Mouse (Mus musculus): ENCODE results near the gene Pip5kl1.

The Pip5kl1 gene

DNA sequence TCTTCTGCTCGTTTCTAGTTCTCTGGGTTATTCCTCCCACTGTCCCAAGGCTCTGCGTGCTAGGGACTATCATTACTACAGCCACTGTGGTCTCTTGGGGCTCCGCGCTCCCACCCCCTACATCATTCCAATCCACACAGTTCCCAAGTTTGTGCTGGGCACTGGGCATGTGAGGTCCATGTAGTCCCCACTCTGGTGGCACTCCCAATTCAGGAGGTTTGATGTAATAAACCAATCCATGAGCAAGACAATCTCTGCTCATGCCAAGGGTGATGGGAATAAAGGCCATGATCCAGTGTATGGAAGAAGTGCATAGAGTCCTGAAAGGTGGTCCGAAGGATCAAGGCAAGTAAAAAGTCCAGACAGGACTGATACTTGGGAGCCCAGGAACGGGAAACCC lies at the start of gene Pip5kl1:
Pip5kl1 (plus strand) TSS at position 301 of the 400 bp plus-strand sequence.
- DNase-seq (ENCODE audit: low read depth in 1 of 2, low spot score in 2 of 2) = no peak

DNA sequence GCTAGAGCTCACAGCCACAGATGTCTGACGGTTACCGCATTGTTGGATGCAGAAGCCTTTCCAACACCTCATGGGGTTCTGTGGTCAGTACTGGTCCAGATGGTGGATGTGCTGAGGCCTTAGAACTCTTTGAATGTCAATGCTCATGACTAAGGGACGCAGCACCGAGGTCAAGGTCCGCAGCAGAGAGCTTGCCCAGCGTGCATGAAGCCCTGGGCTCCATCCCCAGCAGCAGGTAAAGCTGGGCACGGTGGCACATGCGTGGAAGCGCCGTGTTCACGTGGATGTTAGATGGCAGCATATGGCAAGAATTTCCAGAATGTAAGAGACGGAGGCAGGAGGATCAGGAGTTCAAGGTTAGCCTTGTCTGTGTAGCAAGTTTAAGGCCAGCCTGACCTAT lies 48.8 kb upstream of the Pip5kl1 start:
- no peak for DNase-seq (ENCODE audit: low read depth in 1 of 2, low spot score in 2 of 2)

DNA sequence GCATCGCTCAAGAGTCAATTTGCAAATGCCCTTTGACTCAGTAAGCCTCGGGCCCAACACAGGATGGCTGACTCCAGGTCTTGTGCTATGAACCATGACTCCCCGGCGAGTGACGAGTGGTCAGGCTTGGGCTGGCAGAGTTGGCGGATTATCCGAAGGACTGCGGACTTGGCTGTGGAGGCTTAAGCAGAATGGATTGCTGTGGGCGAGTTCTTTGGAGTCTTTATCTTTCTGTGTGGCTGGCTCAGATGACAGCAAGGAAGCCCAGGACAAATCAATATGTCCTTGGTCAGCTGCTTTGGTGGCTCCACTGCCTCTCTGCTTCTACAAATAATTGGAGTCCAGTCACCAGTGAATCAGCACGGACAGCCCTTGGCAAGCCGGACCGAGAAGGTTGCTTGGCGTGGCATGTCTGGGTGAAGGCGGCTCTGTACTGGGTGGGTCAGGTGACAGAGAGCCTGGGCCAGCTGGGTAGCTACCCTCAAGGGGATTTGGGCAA lies 47.1 kb upstream of the Pip5kl1 start:
- no peak for DNase-seq (ENCODE audit: low read depth in 1 of 2, low spot score in 2 of 2)

DNA sequence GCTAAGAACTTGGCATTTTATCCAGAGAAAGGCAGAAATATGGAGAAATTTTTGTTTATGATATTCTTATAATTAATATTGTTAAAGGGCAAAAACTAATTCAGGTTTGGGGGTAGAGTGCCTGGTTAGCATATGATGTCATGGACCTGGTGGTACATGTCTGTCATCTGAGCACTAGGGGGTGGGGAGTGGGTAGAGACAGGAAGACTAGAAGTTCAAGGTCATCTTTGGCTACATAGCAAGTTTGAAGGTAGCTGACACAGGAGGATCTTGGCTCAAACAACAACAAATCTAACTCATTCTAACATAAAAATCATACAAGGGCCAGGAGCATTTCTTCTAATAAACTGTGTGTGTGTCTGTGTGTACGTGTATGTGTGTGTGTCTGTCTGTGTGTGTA lies 46.3 kb upstream of the Pip5kl1 start:
- no peak for DNase-seq (ENCODE audit: low read depth in 1 of 2, low spot score in 2 of 2)

DNA sequence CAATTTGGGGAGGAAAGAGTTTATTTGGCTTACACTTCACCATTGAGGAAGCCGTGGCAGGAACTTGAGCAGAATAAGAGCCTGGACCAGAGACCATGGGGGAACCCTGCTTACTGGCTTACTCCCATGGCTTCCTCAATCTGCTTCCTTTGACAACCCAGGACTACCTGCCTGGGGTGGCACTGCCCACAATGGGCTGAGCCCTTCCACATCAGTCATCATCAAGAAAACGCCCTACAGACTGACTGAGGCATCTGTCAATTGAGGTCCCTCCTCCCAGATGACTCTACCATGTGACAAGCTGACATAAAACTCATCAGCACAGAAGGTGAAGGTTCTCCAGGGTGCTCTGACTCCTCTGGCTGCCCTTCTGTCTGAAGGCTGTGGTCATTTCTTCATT lies 44.1 kb upstream of the Pip5kl1 start:
- no peak for DNase-seq (ENCODE audit: low read depth in 1 of 2, low spot score in 2 of 2)

DNA sequence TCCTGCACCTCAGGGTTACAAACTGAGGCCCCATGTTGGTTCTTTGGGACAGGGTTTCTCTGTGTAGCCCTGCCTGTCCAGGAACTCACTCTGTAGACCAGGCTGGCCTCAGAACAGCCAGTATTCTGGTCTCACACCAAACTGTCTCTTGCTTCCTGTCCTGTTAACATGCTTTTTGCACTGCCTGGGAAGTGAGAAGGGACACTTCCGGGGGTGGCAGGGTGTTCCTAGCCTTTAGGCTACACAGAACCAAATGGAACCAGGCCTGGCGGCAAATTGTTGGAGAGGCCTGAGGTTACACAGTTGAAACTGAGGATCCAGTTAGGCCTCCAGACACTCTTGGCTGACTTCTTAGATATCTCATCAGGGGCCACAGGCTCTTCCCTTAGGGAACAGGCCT lies 41.4 kb upstream of the Pip5kl1 start:
- DNase-seq (ENCODE audit: low read depth in 1 of 2, low spot score in 2 of 2) = no peak

DNA sequence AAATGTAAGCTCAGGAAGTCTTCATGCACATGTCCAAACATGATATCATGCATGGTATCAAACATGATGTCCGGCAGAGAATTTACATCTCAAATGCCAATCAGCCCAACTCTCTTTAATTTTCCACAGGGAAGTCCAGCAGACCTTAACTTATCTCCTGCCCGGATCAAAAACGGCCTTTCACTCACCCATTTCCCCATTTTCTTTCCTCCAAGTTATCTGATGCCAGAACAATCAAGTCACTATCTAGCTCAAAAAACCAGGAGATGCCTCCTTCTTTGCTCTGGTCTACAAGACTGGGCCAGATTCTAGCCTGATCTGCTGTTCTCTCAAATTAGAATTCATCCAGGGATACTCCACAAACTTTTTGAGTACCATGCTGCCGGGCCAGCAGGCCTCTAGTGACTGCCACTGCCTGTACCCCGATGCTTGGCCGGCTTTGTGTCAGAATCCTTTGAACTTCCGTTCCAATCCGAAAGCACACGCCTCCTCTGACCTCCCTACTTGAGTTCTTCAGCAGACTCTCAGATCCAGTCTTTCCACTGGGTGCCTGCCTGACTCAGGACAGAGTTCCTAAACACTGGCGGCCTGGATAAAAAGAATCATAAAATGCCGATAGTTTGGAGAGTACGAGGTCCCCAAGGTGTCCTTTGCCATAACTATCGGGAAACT lies 40.4 kb upstream of the Pip5kl1 start:
- peak in 1 of 2 experiments; percentile 18 for DNase-seq (ENCODE audit: low read depth in 1 of 2, low spot score in 2 of 2)

DNA sequence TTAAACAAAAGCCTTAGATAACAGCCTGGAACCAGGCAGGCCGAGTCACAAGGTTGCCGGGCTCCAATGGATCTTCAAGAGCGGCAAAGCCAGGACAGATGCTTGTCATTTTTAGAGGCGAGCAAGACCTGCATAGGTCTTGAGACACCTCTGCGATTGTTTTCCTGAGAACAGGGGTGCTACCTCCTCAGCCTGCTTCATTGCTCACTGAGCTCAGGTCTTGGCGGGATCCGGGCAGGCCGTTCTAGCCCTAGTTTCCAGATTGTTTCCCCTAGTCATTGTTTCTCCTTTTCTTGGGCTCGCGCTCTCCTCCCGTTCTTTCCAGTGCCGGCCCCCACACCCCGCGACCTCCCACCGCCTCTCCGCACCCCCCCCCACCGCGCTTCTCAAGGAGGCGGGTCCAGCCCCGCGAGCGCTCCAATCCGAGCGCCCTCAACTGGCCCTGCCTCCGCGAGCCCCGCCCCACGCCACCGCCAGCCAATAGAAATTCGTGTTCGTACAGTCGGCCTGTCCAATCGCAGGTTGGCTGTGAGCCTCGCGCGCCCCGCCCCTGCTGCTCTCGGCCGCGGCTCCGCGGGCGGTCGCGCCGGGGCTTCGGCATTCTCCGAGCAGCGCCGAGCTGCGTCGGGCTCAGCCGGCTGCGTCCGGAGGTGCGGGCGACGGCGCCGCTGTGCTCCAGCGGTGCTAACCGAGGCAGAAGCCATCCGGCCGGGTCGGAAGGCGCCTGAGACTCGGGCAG lies 39.7 kb upstream of the Pip5kl1 start, which contains the start of gene Fam102a:
Fam102a (plus strand) TSS at position 600 of the 739 bp plus-strand sequence.
- DNase-seq (ENCODE audit: low read depth in 1 of 2, low spot score in 2 of 2) = peak; percentile 90 to 92

DNA sequence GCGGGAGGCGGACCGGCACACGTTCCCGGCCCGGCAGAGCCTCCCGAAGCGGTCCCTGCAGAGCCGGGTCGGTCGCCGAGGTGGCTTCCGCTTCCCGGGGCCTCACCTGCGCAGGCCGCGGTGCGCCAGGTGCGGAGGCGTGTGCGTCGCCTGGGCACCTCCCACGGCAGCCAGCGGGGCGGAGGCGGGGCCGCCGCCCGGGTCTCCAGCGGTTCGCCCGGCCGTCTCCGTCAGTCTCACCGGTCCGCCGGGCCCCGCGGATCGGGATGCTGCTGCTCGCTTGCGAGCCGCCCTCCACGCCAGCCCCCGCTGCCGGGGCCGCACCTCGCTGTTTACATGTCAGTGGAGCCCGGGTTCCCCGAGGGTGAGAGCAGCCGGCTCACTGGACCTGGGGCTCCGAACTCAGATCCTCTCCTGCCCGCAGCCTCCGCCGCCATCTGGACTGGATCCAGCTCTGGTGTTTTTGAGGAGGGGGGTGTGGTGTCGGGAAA lies 39.1 kb upstream of the Pip5kl1 start:
- DNase-seq (ENCODE audit: low read depth in 1 of 2, low spot score in 2 of 2) = no peak

DNA sequence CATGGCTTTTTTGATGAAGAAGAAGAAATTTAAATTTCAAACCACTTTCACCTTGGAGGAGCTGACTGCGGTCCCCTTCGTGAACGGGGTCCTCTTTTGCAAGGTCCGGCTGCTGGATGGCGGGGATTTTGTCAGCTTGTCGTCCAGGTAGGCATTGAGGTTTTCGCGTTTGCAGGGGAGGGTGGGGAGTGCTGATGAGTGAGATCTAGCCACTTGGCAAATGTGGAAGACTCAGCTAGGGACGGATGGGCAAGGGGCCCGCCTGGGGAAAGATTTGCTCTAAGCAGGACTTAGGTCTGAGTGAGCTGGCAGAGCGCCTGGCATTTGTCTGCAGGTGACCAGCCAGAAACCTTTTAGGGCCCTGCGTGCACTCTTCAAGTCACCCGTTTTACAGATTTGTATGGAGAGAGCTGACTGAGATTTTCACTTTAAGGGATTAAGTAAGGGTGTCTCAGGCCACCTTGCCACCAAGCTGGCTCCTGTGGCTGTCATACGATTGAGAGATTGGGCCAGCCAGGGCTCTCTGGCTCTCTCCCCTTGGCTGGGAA lies 38.4 kb upstream of the Pip5kl1 start:
- no peak for DNase-seq (ENCODE audit: low read depth in 1 of 2, low spot score in 2 of 2)

DNA sequence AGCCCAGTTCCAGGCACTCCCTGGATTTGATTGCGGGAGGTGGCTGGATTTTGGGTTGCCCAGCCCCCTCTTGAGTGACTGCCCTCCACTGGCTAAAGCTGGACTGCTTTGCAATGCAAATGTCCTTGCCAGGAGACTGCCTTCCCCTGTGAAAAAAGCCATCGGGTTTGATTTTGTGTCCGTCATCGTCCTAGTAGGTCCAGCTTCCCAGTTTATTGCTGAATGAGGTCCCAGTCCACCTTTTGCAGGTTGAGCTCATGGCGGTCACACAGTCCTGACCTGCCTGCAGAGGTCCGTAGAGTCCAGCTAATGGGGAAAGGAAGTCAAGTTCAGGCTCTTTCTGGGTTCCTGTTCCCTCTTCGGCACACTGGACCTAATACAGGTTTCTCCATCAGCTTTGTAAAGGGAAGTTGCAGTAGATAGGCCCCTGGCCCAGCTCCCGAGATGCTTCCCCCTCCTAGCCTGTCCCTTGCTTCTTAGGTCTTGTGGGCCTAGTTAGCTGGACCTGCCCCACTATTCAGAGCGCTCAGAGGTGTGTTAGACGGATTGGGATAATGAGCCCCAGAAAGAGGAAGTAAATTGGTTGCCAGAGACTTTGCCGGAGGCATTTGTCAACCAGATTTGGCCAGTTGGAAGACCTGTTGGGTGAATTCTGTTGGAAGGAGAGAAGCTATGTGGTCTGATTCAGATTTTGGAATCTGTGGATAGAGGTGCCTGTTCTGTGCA lies 37.8 kb upstream of the Pip5kl1 start:
- peak in 1 of 2 experiments; percentile 56 for DNase-seq (ENCODE audit: low read depth in 1 of 2, low spot score in 2 of 2)

DNA sequence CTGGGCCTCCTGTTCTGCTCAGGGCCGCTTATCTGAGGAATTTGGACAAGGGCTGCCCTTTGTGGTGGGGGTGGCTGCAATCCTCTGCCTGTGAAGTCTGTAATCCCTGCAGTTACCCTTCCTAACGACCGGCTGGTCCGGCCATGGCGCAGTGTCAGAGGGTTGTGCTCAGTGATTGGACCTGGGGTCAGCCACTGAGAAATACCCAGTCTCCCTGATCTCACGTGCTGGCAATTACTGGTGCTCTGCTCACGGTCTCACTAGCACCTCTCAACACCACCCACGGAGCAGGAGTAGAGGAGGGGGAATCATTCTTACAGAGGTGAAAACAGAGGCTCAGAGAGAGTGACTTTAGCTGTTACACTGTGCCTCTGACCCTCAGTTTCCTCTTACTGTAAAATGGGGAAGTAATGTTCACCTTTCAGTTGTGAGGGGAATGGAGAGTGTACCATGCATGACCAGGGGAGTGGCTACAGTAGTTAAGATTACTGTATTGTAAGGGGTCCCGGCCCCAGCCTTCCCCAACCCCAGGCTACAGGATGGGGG lies 37.2 kb upstream of the Pip5kl1 start:
- DNase-seq (ENCODE audit: low read depth in 1 of 2, low spot score in 2 of 2) = no peak

DNA sequence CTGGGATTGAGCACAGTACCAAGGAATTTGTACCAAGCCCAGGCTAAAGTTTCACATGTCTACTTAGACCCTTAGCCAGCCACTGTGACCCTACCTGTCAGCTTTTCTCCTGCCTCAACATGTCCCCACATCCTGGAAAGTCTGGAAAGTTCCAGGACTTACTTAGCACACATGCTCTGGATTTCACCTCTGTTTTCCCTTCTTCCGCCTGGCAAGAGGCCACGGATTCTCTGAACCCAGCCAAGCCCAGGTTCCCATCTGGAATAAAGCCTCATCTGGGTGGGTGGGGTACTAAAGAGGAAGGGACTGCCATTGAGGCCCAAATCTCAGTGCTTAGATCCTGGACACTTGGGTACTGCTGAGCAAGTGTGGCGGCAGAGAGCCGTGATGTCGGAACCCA lies 36.7 kb upstream of the Pip5kl1 start:
- DNase-seq (ENCODE audit: low read depth in 1 of 2, low spot score in 2 of 2) = no peak

DNA sequence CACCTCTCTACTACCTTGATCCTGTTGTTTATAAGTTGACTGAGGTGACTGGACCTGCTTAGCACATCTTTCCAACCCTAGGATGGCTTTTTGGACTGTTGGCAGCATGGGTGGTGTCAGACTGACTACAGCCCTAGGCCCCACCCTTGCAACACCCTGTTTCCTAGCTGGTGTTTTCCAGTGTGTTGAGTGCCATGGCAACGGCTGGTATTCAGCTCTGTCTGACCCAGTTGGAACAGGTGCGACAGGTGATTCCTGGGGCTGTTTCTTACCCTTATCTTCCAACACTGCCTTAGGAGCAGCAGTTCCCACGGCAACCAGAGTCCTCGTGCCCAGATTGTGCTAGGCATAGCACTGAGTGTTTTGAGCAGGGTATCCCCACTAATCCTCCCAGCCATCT lies 36.1 kb upstream of the Pip5kl1 start:
- DNase-seq (ENCODE audit: low read depth in 1 of 2, low spot score in 2 of 2) = no peak

DNA sequence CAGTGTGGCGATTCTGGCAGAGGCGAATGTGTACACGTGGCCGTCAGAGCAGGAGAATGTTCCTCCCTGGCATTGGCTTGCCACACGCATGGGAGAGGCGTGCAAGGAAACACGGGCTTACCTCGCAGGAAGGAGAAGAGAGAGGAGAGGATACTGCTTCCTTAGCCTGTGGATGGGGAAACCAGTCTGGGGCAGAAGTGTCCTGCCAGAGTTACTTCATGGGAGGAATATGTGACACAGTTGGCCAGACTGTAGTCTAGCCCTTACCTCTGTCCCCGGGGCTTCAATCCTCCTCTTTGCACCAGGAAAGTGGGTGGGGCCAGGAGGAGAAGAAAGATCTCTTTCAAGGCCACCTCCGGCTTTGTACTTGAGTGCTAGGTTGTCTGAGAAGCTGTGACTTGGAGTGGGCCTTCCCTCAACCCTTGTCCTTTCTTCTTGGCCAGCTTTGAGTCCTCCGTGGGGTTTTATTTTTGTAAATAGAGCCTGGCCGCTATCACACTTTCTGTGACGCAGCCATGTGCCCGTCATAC lies 35.1 kb upstream of the Pip5kl1 start:
- DNase-seq (ENCODE audit: low read depth in 1 of 2, low spot score in 2 of 2) = no peak

DNA sequence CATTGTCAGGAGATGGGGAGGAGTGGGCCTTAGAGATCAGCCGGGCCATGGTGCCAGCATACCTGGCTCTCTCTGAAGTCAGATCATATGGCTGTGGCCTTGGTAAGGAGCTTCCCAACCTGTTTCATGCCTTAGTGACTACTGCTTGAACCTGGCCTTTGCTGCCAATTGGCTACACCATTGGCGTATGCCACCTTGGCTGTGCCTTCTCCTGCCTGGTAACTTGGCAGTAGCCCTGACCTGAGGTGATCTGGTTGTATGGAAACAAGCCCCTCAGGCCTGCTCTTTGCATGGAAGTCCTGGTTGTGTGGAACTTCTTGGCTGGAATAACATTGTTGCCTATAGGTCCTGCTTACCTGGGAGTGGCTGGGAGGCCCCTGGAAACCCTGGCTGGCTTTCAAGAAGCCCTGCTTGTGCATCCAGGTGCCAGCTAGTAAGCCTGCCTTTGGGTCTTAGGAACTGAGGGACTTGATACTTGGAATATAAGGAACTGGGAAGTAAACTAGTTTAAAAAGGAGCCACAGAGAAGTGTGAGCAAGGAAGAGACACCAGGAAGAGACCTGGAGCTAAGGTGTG lies 33.2 kb upstream of the Pip5kl1 start:
- DNase-seq (ENCODE audit: low read depth in 1 of 2, low spot score in 2 of 2) = no peak

DNA sequence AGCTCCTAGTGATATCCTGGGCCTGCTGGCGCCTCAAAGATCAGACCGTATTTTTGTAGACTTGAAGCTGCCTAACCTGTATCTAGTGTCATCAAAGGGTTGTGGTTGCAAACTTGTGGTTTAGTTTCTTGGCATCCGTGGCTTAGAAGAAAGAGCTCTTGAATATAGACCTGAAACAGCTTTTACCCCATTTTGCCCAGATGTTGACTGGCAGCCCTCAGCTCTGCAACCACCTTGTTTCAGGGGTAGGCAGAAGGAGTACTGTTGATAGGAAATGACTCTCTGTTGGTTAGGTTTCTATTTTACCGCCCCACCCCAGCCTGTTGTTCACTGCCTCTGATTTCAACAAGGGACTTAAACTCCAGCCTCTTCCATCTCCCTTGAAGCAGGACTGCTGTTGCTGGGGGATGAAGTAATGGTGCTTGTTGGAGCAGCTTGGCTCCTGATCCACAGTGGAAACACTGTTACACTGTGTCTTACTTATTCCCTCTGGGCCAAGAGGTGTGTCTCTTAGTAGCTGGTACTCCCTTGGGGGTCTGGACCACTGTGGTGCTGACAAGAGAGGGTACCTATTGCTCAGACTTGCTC lies 32.5 kb upstream of the Pip5kl1 start:
- no peak for DNase-seq (ENCODE audit: low read depth in 1 of 2, low spot score in 2 of 2)

DNA sequence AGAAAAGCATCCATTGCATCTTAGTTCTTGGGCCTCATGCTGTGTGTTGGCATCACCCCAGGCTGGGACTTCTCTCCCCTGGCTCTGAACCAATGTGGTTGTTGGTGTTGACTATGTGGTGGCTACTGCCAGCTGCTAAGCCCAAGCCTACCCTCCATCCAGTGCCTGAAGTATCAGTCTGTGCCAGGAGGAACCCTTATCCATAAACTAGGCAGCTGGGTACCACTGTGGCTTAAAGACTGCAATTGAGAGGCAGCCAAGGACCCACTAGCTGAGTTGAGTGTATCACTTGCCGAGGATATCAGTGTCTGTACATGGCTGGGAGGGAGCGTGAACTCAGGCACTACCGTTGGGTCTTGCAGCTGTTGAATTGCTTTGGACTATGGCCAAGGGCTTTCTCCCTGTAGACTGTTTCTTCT lies 31.6 kb upstream of the Pip5kl1 start:
- DNase-seq (ENCODE audit: low read depth in 1 of 2, low spot score in 2 of 2) = no peak

DNA sequence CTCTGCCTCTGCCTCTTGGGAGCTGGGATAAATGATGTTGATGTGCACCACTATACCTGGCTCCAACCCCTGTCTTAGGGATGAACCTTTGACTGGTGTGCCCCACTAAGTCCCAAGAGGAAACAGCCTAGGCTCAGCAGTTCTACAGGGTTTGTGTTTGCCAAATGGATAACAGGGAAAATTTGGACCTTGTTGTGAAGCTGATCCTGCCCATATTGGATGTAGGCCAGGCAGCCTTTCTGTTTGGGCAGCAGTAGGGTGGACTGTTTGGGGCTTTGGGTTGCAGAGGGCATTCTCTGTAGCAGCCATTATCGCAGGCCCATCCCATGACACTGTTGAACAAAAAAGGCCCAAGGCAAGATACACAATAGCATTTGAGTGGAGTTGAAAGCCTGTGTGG lies 27.6 kb upstream of the Pip5kl1 start:
- DNase-seq (ENCODE audit: low read depth in 1 of 2, low spot score in 2 of 2) = no peak

DNA sequence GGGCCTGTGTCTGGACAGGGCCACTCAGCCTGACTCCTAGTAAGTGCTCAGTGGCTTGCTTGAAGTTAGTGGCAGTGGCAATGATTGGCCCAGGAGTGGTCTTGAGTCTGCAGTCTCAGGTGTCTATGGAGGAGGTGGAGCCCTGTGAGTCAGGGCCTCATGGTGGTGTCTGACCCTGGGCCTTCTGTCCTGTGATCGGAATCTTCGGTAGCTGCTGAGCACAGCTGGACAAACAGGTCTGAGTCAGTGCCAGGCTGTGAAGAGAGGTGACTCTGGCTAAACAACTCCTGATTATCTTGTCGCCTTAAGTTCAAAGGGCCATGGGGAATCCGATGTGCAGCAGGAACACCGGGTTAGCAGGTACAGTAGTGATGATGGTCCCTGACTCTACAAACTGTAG lies 27.2 kb upstream of the Pip5kl1 start:
- no peak for DNase-seq (ENCODE audit: low read depth in 1 of 2, low spot score in 2 of 2)
